Mouse (Mus musculus) MEL (cell line): ENCODE data around the gene Myo10. TPM values are rescaled to one million over a fixed set of nuclear protein-coding genes. Genes with fewer than 3 reads are reported as not detected.

Experiments
- DNase-seq: peaks from one replicate; pipeline ENCODE4 v3.0.0; 2011; ENCODE audit warnings: low read depth, low spot score
- H3K27ac ChIP-seq: 2 replicates; pipeline ENCODE4 v1.5.1; 2012; ENCODE audit warnings: low read depth, mild to moderate bottlenecking, control low read depth, low read length, moderate library complexity; ENCODE audit not compliant: control insufficient read depth
- H3K27me3 ChIP-seq, 2 experiments: fragments of 150-350 bp in 1 of 2; sonication (generic) in 1 of 2; 2 replicates each; pipeline ENCODE4 v1.6.1; 2012; ENCODE audit warnings: low read length in 2 of 2, mild to moderate bottlenecking in 2 of 2, improper control_type of control experiment in 1 of 2, moderate library complexity in 1 of 2; ENCODE audit not compliant: insufficient read depth in 2 of 2, control insufficient read depth in 1 of 2
- H3K36me3 ChIP-seq, 2 experiments: 2 replicates each; pipeline ENCODE4 v1.6.1; 2012 to 2014; ENCODE audit warnings: low read length in 2 of 2, improper control_type of control experiment in 1 of 2, inconsistent platforms in 1 of 2, mild to moderate bottlenecking in 1 of 2; ENCODE audit not compliant: insufficient read depth in 2 of 2, control insufficient read depth in 1 of 2
- H3K4me1 ChIP-seq, 2 experiments: fragments of 150-350 bp in 1 of 2; sonication (generic) in 1 of 2; 2 replicates each; pipeline ENCODE4 v1.6.1; 2012; ENCODE audit warnings: low read length in 2 of 2, improper control_type of control experiment in 1 of 2, mild to moderate bottlenecking in 1 of 2; ENCODE audit not compliant: insufficient read depth in 2 of 2, control insufficient read depth in 1 of 2
- H3K4me3 ChIP-seq, 2 experiments: fragments of 150-350 bp in 1 of 2; sonication (generic) in 1 of 2; 2 replicates each; pipeline ENCODE4 v1.5.1; 2012; ENCODE audit warnings: low read depth in 2 of 2, low read length in 2 of 2, mild to moderate bottlenecking in 2 of 2, moderate library complexity in 2 of 2, control low read depth in 1 of 2, improper control_type of control experiment in 1 of 2; ENCODE audit not compliant: control insufficient read depth in 1 of 2, insufficient read depth in 1 of 2
- H3K79me2 ChIP-seq: 2 replicates; pipeline ENCODE4 v1.6.1; 2012; ENCODE audit warnings: mild to moderate bottlenecking, low read length, moderate library complexity; ENCODE audit not compliant: control insufficient read depth, poor library complexity, insufficient read depth
- H3K9ac ChIP-seq: 2 replicates; pipeline ENCODE4 v1.6.1; 2012; ENCODE audit warnings: low read depth, mild to moderate bottlenecking, control low read depth, low read length, moderate library complexity; ENCODE audit not compliant: control insufficient read depth, poor library complexity, severe bottlenecking
- H3K9me3 ChIP-seq: fragments of 150-350 bp; sonication (generic); replicated peaks from 2 replicates; pipeline ENCODE4 v1.6.1; 2012; ENCODE audit warnings: mild to moderate bottlenecking, low read length, improper control_type of control experiment, moderate library complexity; ENCODE audit not compliant: insufficient read depth
- BHLHE40 ChIP-seq: IDR thresholded peaks from 2 replicates; pipeline ENCODE4 v1.6.1; 2012; ENCODE audit warnings: low read depth, mild to moderate bottlenecking, inconsistent platforms, low read length, improper control_type of control experiment, borderline replicate concordance
- CHD1 ChIP-seq: IDR thresholded peaks from 2 replicates; pipeline ENCODE4 v1.6.1; 2012; ENCODE audit warnings: low read depth, mild to moderate bottlenecking, inconsistent platforms, low read length, improper control_type of control experiment
- CHD2 ChIP-seq: IDR thresholded peaks from 2 replicates; pipeline ENCODE4 v1.6.1; 2011; ENCODE audit warnings: low read length, improper control_type of control experiment
- CTCF ChIP-seq, 3 experiments: IDR thresholded peaks in 2 of 3; conservative IDR thresholded peaks in 1 of 3; 2 replicates each; pipeline ENCODE4 v1.5.1; 2011 to 2012; ENCODE audit warnings: low read length in 3 of 3, low read depth in 2 of 3, mild to moderate bottlenecking in 2 of 3, improper control_type of control experiment in 1 of 3, inconsistent platforms in 1 of 3, mixed read lengths in 1 of 3, moderate library complexity in 1 of 3; ENCODE audit not compliant: control insufficient read depth in 1 of 3, insufficient read depth in 1 of 3, poor library complexity in 1 of 3, severe bottlenecking in 1 of 3
- E2F4 ChIP-seq: IDR thresholded peaks from 2 replicates; pipeline ENCODE4 v1.6.1; 2011; ENCODE audit warnings: low read depth, low read length, improper control_type of control experiment, borderline replicate concordance
- ELF1 ChIP-seq: IDR thresholded peaks from 2 replicates; pipeline ENCODE4 v1.6.1; 2014; ENCODE audit warnings: low read depth, mild to moderate bottlenecking, inconsistent platforms, low read length, improper control_type of control experiment, moderate library complexity
- EP300 ChIP-seq, 2 experiments: IDR thresholded peaks; 2 replicates each; pipeline ENCODE4 v1.6.1; 2011; ENCODE audit warnings: improper control_type of control experiment in 2 of 2, low read length in 2 of 2, low read depth in 1 of 2, mild to moderate bottlenecking in 1 of 2
- ETS1 ChIP-seq: IDR thresholded peaks from 2 replicates; pipeline ENCODE4 v1.6.1; 2012; ENCODE audit warnings: low read depth, mild to moderate bottlenecking, inconsistent platforms, low read length, improper control_type of control experiment, moderate library complexity
- GABPA ChIP-seq: IDR thresholded peaks from 2 replicates; pipeline ENCODE4 v1.6.1; 2012; ENCODE audit warnings: low read depth, mild to moderate bottlenecking, inconsistent platforms, low read length, improper control_type of control experiment, moderate library complexity
- HCFC1 ChIP-seq: IDR thresholded peaks from 2 replicates; pipeline ENCODE4 v1.6.1; 2012; ENCODE audit warnings: low read depth, mild to moderate bottlenecking, inconsistent platforms, low read length, improper control_type of control experiment, moderate library complexity
- MAZ ChIP-seq: IDR thresholded peaks from 2 replicates; pipeline ENCODE4 v1.6.1; 2012; ENCODE audit warnings: low read depth, mild to moderate bottlenecking, inconsistent platforms, low read length, improper control_type of control experiment
- MEF2A ChIP-seq: IDR thresholded peaks from 2 replicates; pipeline ENCODE4 v1.6.1; 2014; ENCODE audit warnings: low read depth, mild to moderate bottlenecking, inconsistent platforms, low read length, improper control_type of control experiment; ENCODE audit not compliant: poor library complexity, insufficient replicate concordance, severe bottlenecking; ENCODE audit errors: extremely low read depth
- MXI1 ChIP-seq: IDR thresholded peaks from 2 replicates; pipeline ENCODE4 v1.6.1; 2011; ENCODE audit warnings: mild to moderate bottlenecking, low read depth, low read length, improper control_type of control experiment
- MYB ChIP-seq: IDR thresholded peaks from 2 replicates; pipeline ENCODE4 v1.6.1; 2011; ENCODE audit warnings: mild to moderate bottlenecking, low read depth, low read length, improper control_type of control experiment
- NRF1 ChIP-seq: IDR thresholded peaks from 2 replicates; pipeline ENCODE4 v1.6.1; 2014; ENCODE audit warnings: low read depth, mild to moderate bottlenecking, inconsistent platforms, low read length, improper control_type of control experiment, moderate library complexity; ENCODE audit not compliant: poor library complexity, insufficient read depth, severe bottlenecking
- POLR2A ChIP-seq, 2 experiments: IDR thresholded peaks; 2 replicates each; pipeline ENCODE4 v1.6.1; 2011 to 2012; ENCODE audit warnings: low read length in 2 of 2, mild to moderate bottlenecking in 2 of 2, control low read depth in 1 of 2, improper control_type of control experiment in 1 of 2, low read depth in 1 of 2, moderate library complexity in 1 of 2; ENCODE audit not compliant: control insufficient read depth in 1 of 2, insufficient read depth in 1 of 2, poor library complexity in 1 of 2
- POLR2AphosphoS2 ChIP-seq: IDR thresholded peaks from 2 replicates; pipeline ENCODE4 v1.6.1; 2011; ENCODE audit warnings: low read length, improper control_type of control experiment
- POLR2AphosphoS5 ChIP-seq: IDR thresholded peaks from 2 replicates; pipeline ENCODE4 v1.6.1; 2012; ENCODE audit warnings: low read depth, borderline replicate concordance, mild to moderate bottlenecking, inconsistent platforms, low read length, moderate library complexity, mixed read lengths
- RAD21 ChIP-seq: IDR thresholded peaks from 2 replicates; pipeline ENCODE4 v1.6.1; 2011; ENCODE audit warnings: mild to moderate bottlenecking, low read depth, low read length, improper control_type of control experiment
- RCOR1 ChIP-seq: IDR thresholded peaks from 2 replicates; pipeline ENCODE4 v1.6.1; 2012; ENCODE audit warnings: low read depth, mild to moderate bottlenecking, inconsistent platforms, low read length, improper control_type of control experiment
- SIN3A ChIP-seq: IDR thresholded peaks from 2 replicates; pipeline ENCODE4 v1.6.1; 2012; ENCODE audit warnings: low read length, improper control_type of control experiment, inconsistent platforms
- SMC3 ChIP-seq: IDR thresholded peaks from 2 replicates; pipeline ENCODE4 v1.6.1; 2011; ENCODE audit warnings: low read depth, low read length, improper control_type of control experiment
- TCF12 ChIP-seq: IDR thresholded peaks from 2 replicates; pipeline ENCODE4 v1.6.1; 2014; ENCODE audit warnings: low read depth, mild to moderate bottlenecking, inconsistent platforms, low read length, improper control_type of control experiment, moderate library complexity
- UBTF ChIP-seq: IDR thresholded peaks from 2 replicates; pipeline ENCODE4 v1.6.1; 2012; ENCODE audit warnings: low read depth, mild to moderate bottlenecking, inconsistent platforms, low read length, improper control_type of control experiment, moderate library complexity, borderline replicate concordance; ENCODE audit not compliant: insufficient read depth
- USF1 ChIP-seq: IDR thresholded peaks from 2 replicates; pipeline ENCODE4 v1.6.1; 2014; ENCODE audit warnings: low read depth, mild to moderate bottlenecking, inconsistent platforms, low read length, improper control_type of control experiment, moderate library complexity
- ZKSCAN1 ChIP-seq: IDR thresholded peaks from 2 replicates; pipeline ENCODE4 v1.6.1; 2012; ENCODE audit warnings: low read depth, mild to moderate bottlenecking, inconsistent platforms, low read length, improper control_type of control experiment, moderate library complexity
- ZMIZ1 ChIP-seq: IDR thresholded peaks from 2 replicates; pipeline ENCODE4 v1.6.1; 2012; ENCODE audit warnings: low read depth, mild to moderate bottlenecking, inconsistent platforms, low read length, improper control_type of control experiment, moderate library complexity
- ZNF384 ChIP-seq: IDR thresholded peaks from 2 replicates; pipeline ENCODE4 v1.6.1; 2012; ENCODE audit warnings: low read depth, mild to moderate bottlenecking, inconsistent platforms, low read length, improper control_type of control experiment
- polyA plus RNA-seq, 2 experiments: library from polyadenylated mRNA; stranded (reverse) in 1 of 2; unstranded in 1 of 2; fragments of >175 nt in 1 of 2; fragments of >200 nt in 1 of 2; gene quantifications; 2 replicates each; pipeline versions ENCODE4 v1.2.1 to v1.2.4; 2012; ENCODE audit warnings: low replicate concordance in 2 of 2, low read depth in 1 of 2; ENCODE audit not compliant: insufficient read length in 2 of 2, insufficient read depth in 1 of 2, missing spikeins in 1 of 2
- total RNA-seq: library from RNA; depleted of rRNA; stranded (reverse); fragments of 300-350 nt; gene quantifications from 2 replicates; pipeline ENCODE4 v1.2.3, GENCODE M21; 2012

Myo10 gene
- total and polyA plus RNA-seq, 3 experiments = 0.01 TPM; not detected in 2

GRCm38 (mm10) chr15:25733739-25734430 is 111.6 kb downstream of the Myo10 start:
- Histone ChIP-seq H3K36me3 (no peaks in the 10 kb centered on the region), H3K79me2 (no peaks in the 10 kb centered on the region), H3K9me3 (no peaks in the 10 kb centered on the region), H3K4me3 (no peak overlapping the region), H3K9ac (no peak overlapping the region), H3K27me3 (no peaks in the 10 kb centered on the region), H3K4me1 (no peaks in the 10 kb centered on the region), H3K27ac (no peak overlapping the region)
- TF ChIP-seq GABPA (no peak), POLR2A (IDR thresholded peaks at IDR 0.05; ENCODE audit: control insufficient read depth in 1 of 2, insufficient read depth in 1 of 2, low read depth in 1 of 2, low read length in 2 of 2, poor library complexity in 1 of 2) (no peak), ETS1 (no peak), E2F4 (no peak), SIN3A (no peak), ZKSCAN1 (no peak), POLR2AphosphoS5 (no peak), MXI1 (no peak), SMC3 (no peak), EP300 (IDR thresholded peaks at IDR 0.05; ENCODE audit: low read depth in 1 of 2, low read length in 2 of 2) (no peak), ZNF384 (no peak), HCFC1 (no peak), POLR2AphosphoS2 (no peak), NRF1 (no peak), RAD21 (no peak)
- no peak for DNase-seq

GRCm38 (mm10) chr15:25736531-25736930 is 114.2 kb downstream of the Myo10 start:
- H3K36me3 ChIP-seq = no peaks in the 10 kb centered on the region
- H3K4me1 ChIP-seq = no peaks in the 10 kb centered on the region
- H3K27ac ChIP-seq = no peak overlapping the region
- TF ChIP-seq TCF12 = no peak
- TF ChIP-seq BHLHE40 = no peak
- TF ChIP-seq RCOR1 = no peak
- TF ChIP-seq ELF1 = no peak
- no peak for TF ChIP-seq SMC3
- no peak for TF ChIP-seq MYB
- no peak for TF ChIP-seq GABPA
- TF ChIP-seq ZKSCAN1 = no peak
- TF ChIP-seq ZMIZ1 = no peak
- TF ChIP-seq ETS1 = no peak
- no peak for TF ChIP-seq MEF2A
- TF ChIP-seq CHD2 = no peak
- TF ChIP-seq MAZ = no peak
- TF ChIP-seq UBTF = no peak
- no peak for TF ChIP-seq USF1
- no peak for TF ChIP-seq POLR2A (IDR thresholded peaks at IDR 0.05; ENCODE audit: control insufficient read depth in 1 of 2, insufficient read depth in 1 of 2, low read depth in 1 of 2, low read length in 2 of 2, poor library complexity in 1 of 2)
- TF ChIP-seq RAD21 = no peak
- no peak for TF ChIP-seq CTCF (IDR thresholded peaks at IDR 0.05 in 2 of 3, conservative IDR thresholded peaks at IDR 0.05 in 1 of 3; ENCODE audit: control insufficient read depth in 1 of 3, insufficient read depth in 1 of 3, low read depth in 2 of 3, low read length in 3 of 3, poor library complexity in 1 of 3, severe bottlenecking in 1 of 3)
- no peak for TF ChIP-seq CHD1
- TF ChIP-seq EP300 (IDR thresholded peaks at IDR 0.05; ENCODE audit: low read depth in 1 of 2, low read length in 2 of 2) = no peak
- H3K9me3 ChIP-seq = no peaks in the 10 kb centered on the region
- H3K9ac ChIP-seq = no peak overlapping the region
- DNase-seq = no peak
- H3K79me2 ChIP-seq = no peaks in the 10 kb centered on the region
- H3K4me3 ChIP-seq = no peak overlapping the region
- no peaks in the 10 kb centered on the region for H3K27me3 ChIP-seq
